Mouse (Mus musculus): ENCODE data around the gene Inpp1.

The Inpp1 gene

DNA sequence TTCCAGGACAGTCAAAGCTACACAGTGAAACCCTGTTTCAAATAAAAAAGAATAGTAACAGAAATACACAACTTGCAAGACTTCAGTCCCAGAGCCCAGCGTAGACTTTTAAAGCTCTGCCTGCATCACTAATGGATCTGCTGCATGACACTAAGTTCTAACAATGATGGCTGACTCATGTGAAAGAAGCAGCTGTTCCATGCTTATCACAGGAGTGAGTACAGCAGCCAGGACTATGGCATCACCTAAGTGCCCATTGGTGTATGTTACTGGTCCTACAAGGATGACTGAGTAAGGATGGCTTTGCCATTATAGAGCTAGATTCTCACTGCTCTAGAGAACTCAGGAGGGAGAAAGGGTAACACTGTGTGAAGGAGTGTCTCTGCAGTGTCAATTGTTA is 30.2 kb downstream of the Inpp1 start:
- DNase-seq, result no peak

DNA sequence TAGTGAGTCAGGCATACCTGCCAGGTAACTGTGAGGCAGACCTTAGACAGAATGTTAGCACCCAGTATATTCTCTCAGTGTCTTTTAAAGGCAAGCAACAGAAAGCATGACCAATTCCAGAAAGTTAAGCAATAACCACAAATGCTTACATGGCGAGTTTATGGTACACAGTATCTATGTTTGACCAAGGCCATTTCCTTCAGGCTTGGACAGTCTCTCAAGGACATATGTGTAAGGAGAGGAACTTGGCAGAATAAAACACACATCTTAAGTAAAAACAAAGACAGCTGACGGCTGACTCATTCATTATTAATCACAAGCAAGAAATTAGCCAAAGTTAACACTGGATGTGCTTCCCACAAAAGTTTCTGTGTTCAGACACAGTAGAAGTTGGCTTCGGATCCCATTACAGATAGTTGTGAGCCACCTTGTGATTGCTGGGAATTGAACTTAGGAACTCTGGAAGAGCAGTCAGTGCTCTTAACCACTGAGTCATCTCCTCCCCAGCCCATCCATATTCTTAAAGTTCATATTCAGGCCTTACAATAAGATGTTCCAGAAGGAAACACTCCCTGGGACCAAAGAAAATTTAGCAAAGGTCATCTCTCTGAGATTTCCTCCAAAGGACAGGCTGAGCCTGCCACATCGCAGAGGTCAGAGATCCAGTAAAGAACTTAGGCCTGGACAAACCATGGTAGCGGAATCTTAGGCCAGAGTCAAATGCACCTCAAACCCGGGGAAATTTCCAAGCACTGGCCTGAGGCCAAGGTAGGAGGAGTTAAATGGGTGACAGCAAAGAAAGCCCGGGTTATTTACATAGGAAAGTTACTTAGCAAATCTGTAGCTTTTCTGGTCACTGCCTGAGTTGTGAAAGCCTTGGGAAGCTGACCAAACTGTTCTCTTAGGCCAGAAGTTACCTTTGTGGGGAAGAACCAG is 52.0 kb downstream of the Inpp1 start:
- DNase-seq, result peak; percentile 58

DNA sequence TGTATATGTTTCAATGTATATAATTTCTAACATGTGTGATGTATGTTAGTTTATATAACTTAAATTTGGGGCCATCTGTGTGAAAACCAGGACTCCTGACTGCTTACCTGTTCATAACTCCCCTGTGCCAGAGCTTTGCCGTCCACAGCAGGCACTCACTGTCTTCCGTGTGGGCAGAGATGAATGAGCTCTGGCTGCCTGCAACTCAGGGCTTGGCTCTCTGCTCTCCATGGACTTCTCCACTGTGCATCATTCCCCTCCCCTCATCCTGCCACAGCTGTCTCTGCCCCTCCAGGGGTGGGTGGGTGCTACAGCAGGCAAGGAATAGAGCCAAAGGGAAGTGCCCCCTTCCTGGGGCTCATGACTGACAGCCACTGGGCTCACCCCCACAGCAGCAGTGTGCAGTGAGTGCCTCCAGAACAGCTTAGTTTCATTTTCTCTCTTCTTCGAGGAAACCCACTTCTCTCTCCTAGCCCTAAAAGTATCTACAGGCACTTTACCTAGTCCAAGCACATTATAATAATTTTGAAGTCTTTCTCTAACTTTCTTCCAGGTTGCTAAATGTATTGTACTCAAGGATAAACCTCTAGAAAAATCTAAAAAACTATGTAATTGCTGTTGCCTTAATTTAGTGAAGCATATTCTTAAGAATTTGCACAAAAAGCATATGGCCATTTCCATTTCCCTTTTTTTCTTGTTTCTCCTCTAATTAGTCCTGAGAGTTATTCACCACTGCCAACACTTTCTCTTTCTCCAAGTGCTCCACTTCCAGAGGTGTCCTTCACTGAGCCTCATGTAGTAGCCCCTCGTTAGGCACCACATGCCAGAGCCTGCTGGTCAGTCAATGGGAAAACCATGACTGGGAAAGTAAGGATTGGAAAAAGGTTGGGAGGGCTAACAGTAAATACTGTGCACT is 53.3 kb downstream of the Inpp1 start:
- no peak for DNase-seq

DNA sequence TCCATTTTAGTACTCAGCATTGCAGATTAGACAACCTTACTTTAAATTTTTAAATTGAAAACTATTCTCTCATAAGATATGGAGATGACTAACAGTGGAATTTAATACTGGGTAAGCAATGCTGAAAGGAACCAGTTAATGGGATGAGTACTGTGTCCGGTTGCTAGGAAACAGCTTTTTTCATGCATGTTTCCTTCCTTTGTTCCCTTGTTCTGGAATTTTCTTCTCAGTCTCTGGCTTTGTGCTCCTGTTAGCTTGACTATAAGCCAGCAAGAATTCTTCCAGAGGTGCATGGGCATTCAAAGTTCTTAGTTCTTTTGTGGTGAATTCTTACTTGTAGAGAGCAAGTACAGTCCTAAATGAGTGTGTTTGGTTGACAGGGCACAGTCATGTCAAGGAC is 59.3 kb downstream of the Inpp1 start:
- no peak for DNase-seq

DNA sequence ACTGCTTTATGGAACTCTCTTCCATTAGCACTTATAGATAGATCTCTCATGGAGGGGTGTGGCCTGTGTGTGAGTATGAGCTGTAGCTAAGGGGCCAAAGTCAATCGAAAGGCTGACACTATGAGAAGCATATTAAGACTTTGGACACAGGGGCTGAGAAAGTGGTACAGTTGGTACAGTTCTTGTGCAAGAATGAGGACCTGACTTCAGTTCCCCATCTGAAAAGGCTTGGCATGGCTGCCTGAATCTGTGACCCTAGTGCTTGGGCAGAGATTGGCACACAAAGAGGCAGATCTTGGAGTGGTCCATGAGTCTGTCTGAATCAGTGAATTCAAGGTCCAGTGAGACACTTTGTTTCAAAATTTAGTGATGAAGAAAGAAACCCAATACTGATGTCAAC is 63.2 kb downstream of the Inpp1 start:
- no peak for DNase-seq

DNA sequence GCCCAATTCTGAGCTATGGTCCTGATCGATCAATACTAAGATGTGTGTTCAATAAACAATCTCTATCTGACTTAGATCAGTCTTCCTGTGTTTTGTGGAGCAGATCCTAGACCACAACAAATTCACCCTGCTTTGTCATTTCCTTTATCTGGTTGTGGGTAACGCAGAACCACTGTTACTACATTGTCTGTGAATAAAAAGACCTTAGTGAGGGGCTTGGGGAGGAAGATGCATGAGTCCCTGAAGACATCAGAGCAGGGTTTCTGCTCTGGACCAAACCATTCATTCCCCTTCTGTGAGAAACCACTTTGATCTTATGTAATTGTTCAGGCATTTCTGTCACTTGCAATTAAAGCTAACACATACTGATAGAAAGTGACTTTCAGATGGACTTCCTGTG is 63.7 kb downstream of the Inpp1 start:
- DNase-seq, result no peak

DNA sequence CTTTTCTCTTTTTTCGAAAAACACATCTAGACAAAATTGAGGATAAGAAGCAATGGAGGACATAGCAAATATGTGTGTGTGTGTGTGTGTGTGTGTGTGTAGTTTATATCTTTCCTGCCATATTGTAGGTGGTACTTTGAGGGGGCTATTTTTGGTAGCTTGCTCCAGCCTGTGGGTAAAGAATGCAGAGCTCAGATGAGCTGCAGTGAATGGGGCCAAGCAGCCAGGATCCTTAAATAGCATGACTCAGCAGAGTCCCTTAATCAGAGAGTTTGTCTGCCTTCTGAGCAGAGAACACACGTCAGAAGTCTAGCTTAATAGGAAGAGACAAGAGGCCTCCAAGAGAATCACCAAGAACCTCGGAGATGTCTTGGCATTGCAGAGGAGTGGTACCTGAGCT is 64.8 kb downstream of the Inpp1 start:
- no peak for DNase-seq

DNA sequence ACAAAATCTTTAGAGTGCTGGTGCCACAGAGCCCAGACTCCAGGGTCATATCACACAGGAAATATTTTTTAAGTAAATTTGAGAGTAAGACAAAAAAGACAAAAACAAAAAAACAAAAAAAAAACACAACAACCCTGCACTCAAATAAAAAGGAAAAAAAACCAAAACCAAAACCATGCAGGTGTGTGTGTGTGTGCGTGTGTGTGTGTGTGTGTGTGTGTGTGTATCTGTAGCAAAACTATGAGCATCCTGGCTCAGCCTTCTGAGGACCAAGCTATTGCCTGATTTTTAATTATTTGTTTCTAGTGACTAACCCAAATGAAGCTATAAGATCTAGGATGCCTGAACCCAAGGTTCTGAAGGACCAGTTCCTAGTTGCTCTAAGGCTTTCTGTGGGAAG is 65.9 kb downstream of the Inpp1 start:
- DNase-seq, result no peak

DNA sequence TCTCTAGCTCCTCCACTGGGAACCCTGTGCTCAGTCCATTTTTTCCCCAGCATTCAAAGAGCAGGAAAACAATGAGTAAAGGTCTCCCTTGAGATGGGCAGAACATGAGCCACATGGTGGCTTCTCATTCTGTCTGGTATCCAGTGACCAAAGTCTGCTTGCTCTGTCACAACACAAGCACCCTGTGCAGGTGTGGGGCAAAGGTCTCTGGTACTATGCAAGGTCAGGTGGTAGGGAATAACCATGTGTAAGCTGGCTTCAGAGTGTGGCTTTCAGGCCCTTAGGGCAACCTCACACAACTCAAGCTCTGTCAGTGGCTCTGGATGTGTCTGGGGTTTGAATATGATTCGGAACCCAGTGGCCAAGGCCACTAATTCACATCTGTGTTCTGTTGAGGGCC is 67.5 kb downstream of the Inpp1 start:
- DNase-seq, result no peak

DNA sequence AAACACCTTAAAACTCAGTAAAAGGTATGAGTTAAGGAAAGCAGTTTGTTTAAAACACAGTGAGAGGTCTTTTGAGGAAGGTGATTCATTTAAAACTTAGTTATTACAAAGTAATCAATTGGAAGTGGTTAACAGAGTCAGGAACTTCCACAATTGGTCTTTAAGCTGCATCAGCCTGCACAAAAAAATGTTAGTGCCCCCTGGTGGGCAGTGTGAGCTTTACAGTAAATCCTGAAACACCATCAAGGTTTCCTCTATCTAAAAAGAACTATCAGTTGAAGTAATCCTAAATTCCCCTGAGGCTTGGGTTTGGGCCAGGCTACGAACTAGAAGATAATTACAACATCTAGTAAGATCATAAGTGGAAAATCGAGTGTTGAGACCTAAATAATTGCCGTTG is 69.2 kb downstream of the Inpp1 start:
- peak; percentile 77 for DNase-seq

DNA sequence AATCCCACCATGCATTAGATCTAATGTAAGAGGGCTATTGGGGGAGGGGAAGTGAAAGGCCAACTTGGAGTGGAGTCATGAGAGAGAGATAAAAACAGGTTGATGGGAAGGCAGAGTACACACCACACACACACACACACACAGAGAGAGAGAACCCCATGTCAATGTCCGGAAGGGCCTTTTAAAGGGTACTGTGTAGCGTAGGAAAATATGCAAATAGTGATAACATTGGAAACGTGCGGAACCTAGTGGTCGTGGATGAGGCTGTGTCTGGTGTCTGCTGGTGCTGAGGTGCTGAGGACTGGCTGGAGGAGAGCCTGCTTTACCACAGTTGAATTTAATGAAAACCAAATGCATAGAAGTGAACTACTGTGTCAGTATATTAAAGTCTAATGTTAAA is 74.9 kb downstream of the Inpp1 start:
- DNase-seq, result no peak

Measured in kidney, postnatal 10 days (tissue).